Mouse (Mus musculus) telencephalon, adult 2 months (tissue): ENCODE results near the gene Ube2q2.
"Not testable (repeated sequence)": the region's sequence is repeated elsewhere in the genome, so short reads cannot be mapped to it uniquely, and the experiment has no call there.

Source experiments
- DNase-seq: peaks from one replicate; pipeline ENCODE4 v3.0.0-alpha.2; 2011; ENCODE audit warnings: low read depth, low spot score

Ube2q2 gene

DNA sequence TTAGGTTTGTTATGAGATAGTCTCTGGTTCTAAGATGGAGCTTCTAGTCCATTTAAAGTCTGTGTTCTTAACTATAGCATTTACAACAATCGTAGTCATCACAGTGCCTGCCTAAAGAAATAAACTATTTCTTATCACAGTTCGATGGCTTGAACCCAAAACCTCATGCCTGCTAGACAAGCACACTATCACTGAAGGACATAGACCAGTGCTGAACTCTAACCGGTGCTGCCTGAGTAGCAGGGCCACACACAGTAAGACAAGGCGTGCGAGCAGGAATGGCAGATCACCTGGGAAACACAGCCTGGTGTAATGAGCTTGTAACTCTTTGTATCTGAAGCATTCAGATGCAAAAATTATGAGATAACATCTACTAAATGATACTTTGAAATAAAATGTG is 92.2 kb downstream of the Ube2q2 start:
- no peak for DNase-seq

DNA sequence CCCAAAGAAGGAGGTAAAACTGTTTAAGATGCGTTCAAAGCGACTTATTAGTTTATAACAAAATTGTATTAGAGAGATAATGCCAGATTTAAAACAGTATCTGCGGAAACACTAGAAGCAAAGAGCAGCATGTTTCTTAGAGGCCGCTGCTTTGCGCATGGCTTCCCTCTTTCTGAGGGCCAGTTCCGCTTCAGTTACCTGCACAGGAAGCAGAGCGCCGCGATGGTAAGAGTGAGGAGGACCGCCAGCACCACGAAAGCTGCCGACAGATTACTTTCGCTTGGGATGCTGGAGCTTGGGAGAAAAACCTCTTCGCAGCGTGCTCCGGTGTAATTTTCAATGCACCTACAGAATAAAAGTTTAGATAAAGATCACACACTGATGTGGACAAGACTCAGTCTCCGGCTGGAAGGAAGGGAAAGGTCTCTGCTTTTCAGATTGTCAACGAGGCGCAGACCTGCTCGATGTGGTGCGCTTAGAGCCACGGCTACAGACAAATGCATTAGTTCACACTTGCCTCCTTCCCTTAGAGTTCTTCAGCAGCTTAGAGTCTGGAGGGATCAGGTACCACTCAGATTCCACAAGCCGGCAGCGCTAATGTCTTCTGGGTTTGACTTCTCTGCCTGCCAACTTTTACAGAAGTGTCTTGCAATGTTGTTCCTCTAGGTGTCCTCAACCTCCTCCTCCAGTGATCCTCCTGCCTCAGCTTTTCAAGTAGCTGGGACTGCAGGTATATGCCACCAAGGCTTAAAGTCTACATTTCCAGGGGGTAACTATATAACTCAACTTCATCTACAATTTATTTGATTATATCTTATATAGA is 93.4 kb downstream of the Ube2q2 start:
- no peak for DNase-seq

- DNase-seq: no peak
These were observed 94.6 kb downstream of the Ube2q2 start for GRCm38 (mm10) chr9:55243280-55243679.

DNA sequence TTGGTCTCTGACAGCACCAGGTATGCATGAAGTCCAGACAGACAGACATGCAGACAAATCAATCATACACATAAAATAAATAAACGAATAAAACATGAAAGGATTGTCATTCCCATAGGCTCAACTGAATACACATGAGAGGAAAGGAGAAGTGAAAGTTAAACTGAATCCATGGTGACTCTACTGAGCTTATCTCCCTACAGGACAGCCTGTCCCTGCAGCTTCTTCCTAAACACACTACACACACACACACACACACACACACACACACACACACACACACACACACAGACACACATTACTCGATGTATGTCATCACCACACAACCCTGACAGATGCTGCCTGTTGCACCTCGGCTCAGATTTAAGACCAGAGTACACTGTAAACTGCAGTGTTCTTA is 95.4 kb downstream of the Ube2q2 start:
- DNase-seq: no peak

GRCm38 (mm10) chr9:55245057-55245750 is 96.5 kb downstream of the Ube2q2 start:
- not testable (repeated sequence) for DNase-seq

DNA sequence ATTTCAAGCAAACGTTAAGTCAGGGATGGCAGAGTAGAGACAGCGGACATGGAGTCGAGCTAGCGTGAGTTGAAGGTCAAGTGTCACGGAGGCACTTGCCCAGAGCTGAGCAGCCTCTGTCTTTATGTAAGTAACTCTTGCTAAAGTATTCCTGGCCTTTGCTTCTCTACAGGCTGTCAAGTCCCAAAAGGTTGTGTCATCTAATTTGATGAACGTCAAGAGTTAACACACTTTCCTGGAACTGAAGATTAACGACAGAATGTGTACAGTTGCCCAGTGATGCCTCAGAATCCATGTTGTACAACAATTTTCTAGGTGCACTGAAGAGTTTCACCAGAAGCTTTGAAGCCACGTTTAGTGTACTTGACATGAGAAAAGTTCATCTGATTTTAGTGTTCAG is 97.8 kb downstream of the Ube2q2 start:
- DNase-seq: no peak

GRCm38 (mm10) chr9:55246918-55247317 is 98.3 kb downstream of the Ube2q2 start:
- DNase-seq: no peak

DNA sequence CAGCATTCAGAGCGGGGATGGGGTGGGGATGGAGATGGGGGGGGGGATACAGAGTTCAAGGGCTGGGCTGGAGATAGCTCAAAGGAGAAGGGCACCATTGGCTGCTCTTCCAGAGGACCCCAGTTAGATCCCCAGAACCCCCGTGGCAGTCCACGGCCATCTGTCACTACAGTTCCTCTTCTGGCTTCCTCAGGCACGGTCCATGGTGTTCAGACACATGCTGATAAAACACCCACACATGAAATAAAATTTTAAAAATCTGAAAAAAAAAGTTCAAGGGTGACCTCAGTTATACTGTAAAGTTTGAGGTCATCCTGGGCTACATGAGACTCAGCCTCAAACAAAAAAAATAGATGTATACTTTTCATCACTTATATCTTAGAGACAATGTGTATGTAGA is 99.8 kb downstream of the Ube2q2 start:
- no peak for DNase-seq

- no peak for DNase-seq
These were observed 102.1 kb downstream of the Ube2q2 start for GRCm38 (mm10) chr9:55250595-55251247.

DNA sequence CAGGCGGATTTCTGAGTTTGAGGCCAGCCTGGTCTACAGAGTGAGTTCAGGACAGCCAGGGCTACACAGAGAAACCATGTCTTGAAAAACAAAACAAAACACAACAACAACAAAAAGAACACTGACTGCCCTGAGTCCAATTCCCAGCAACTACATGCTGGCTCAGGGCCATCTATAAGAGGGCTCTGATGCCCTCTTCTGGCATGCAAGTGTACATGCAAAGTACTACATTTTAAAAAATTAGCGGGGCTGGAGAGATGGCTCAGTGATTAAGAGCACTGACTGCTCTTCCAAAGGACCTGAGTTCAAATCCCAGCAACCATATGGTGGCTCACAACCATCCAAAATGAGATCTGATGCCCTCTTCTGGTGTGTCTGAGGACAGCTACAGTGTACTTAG is 103.4 kb downstream of the Ube2q2 start:
- DNase-seq: not testable (repeated sequence)

GRCm38 (mm10) chr9:55253849-55254248 is 105.2 kb downstream of the Ube2q2 start:
- no peak for DNase-seq

GRCm38 (mm10) chr9:55255056-55255455 is 106.4 kb downstream of the Ube2q2 start:
- no peak for DNase-seq

DNA sequence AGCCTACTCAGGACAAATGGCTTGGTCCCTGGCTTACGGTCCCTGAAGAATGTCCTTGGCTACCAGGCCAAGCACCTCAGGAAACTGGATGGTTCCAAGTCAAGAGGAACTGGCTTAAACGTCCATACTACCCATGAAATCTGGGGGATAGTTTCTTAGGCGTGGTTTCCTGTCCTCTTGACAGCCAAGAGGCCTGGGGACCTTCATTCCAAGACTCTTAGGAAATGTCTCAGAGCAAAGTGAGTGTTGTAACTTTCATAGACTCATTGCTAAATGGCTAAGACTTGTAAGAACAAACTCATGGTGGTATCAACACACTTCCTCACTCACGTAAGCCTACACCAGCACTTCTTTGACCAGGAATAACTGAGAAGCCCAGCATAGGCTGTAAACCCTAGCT is 107.0 kb downstream of the Ube2q2 start:
- no peak for DNase-seq

DNA sequence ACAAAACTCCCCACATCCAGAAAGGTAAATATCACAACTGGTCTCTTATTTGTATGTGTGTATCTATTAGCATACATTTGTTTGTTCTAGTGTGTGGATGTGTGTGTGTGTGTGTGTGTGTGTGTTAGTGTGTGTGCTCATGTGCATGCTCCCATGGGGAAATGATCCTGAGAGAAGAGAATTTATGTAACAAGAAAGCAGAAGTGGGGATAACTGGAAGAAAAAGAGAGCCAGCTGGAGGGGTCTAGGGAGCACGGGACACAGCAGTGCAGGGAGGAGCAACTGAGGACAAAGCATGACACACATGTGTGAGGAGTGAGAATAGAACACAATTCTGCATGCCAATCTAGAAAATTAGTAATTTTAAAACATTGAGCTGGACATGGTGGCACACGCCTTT is 108.5 kb downstream of the Ube2q2 start:
- DNase-seq: no peak
